ENCODE assay signal across 12 mouse cellular contexts in the genomic region with DNA sequence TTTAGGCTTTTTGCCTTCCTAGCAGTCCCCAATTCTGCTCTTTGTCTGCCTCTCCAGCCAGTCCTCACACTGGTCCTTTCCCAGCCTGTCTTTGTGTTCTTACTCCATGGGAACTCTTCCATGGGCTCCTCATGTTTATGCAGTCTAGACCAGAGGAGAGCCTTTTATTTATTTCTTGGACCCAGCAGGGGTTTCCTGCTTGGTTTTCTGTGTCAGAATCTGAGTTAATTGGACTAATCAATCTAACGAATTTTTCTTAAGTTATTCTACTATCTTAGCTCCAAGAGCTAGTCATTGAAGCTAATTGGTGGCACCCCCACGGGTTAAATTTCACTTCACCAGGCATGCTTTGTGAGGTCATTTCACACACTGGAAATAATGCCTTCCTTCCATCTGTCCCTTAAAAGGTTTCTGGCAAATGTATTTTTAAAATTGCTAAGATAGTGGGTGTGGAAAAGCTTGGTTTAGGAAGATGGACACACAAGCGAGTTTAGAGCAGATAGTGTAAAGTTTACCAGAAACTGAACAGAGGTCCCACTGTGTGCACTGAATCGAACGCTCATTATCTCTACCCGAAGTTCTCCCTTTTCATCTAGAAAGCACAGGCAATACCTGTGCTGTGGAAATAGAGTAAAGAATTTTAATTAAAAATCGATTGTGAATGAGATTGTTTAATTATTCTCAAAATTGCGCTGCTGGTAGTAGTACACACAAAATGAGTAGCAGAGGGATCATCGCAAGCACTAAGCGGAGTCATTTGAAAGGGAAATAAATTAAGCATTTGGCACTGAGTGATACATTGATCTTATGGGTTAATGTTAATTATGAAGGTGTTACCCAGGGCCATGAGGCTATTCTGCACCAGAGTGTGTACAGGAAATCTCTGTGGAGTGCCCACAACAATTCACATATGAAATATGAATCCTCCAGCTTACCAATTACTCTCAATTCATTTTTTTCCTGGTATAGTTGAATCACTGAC.
DNase-seq lines count a peak whose midpoint lies in the region; ATAC-seq lines count a peak whose summit lies in the region.
"Had no signal": no experiment of that assay in that cellular context is flagged by ENCODE, and none has a peak within 500 bp of the region (broad histone marks: within the 10 kb centered on the region; RNA-seq: fewer than 3 reads in every experiment).

No protein-coding gene starts in this region.

- peaks cover 7% of the 10 kb centered on the region; the same call in 1 of the 2 replicates for H3K4me1 ChIP-seq in forebrain, embryonic 14.5 days (ENCODE audit: control insufficient read depth, insufficient read depth, low read length)
- peaks cover 6% of the 10 kb centered on the region; the same call in 1 of the 2 replicates for H3K4me1 ChIP-seq in midbrain, embryonic 10.5 days
- H3K4me1 ChIP-seq: liver, embryonic 13.5 days had no signal

- H3K27me3 ChIP-seq in forebrain, embryonic 14.5 days (replicated peaks; ENCODE audit: control insufficient read depth, insufficient read depth, low read length), result no peaks in the 10 kb centered on the region
- no peaks in the 10 kb centered on the region for H3K27me3 ChIP-seq in midbrain, embryonic 10.5 days (ENCODE audit: low read depth, poor library complexity, severe bottlenecking)
- H3K27me3 ChIP-seq: liver, embryonic 13.5 days had no signal

- peak overlapping the region; percentile 67 for H3K27ac ChIP-seq in forebrain, embryonic 14.5 days (ENCODE audit: low read depth, low read length)
- peak overlapping the region; percentile 65 for H3K27ac ChIP-seq in midbrain, embryonic 10.5 days (replicated peaks)
- H3K27ac ChIP-seq: liver, embryonic 13.5 days had no signal

- H3K4me2 ChIP-seq in forebrain, embryonic 14.5 days (ENCODE audit: low read length), result peak overlapping the region; percentile 14; the same call in 1 of the 2 replicates
- H3K4me2 ChIP-seq: liver, embryonic 13.5 days had no signal

- peak; percentile 18 for DNase-seq in layer of hippocampus, adult 11-12 months (ENCODE audit: low spot score)
- no peak for DNase-seq in layer of hippocampus, postnatal 25 days (ENCODE audit: extremely low spot score in 1 of 2, low spot score in 1 of 2)
- peak; percentile 92 for DNase-seq in forebrain, embryonic 14.5 days (ENCODE audit: low spot score)
- peak; percentile 13 for DNase-seq in midbrain, embryonic 10.5 days (ENCODE audit: low spot score)
- peak; percentile 87 for DNase-seq in retina, embryonic 14.5 days (ENCODE audit: low spot score)
- DNase-seq in left cerebral cortex, postnatal 14 days (ENCODE audit: low spot score in 2 of 2), result no peak
- no peak for DNase-seq in adrenal gland, postnatal 25 days
- no peak for DNase-seq in thymus, postnatal 14 days
- DNase-seq: adrenal gland, postnatal 10 days; liver, embryonic 13.5 days; lung, postnatal 4 days had no signal

- H3K36me3 ChIP-seq in forebrain, embryonic 14.5 days (ENCODE audit: control insufficient read depth, insufficient read depth, low read length), result no peaks in the 10 kb centered on the region
- no peaks in the 10 kb centered on the region for H3K36me3 ChIP-seq in midbrain, embryonic 10.5 days
- H3K36me3 ChIP-seq: liver, embryonic 13.5 days had no signal

- no peak overlapping the region for H3K4me3 ChIP-seq in forebrain, embryonic 14.5 days (ENCODE audit: low read depth, low read length)
- no peak overlapping the region for H3K4me3 ChIP-seq in midbrain, embryonic 10.5 days
- H3K4me3 ChIP-seq: liver, embryonic 13.5 days had no signal

- intact Hi-C loops in left cerebral cortex, postnatal 14 days (cut with DNase I), result no loop called here

- ATAC-seq in forebrain, embryonic 14.5 days, result peak; percentile 96
- ATAC-seq: intestine, postnatal 0 days had no signal

- H3K9me3 ChIP-seq in forebrain, embryonic 14.5 days (replicated peaks; ENCODE audit: control insufficient read depth, low read length), result no peaks in the 10 kb centered on the region
- H3K9me3 ChIP-seq in midbrain, embryonic 10.5 days (replicated peaks), result no peaks in the 10 kb centered on the region
- H3K9me3 ChIP-seq: liver, embryonic 13.5 days had no signal

- WGBS in forebrain, embryonic 14.5 days, result 6% methylated on average over 10 of the region's 10 CpGs
- WGBS in midbrain, embryonic 10.5 days, result 74% methylated on average over 10 of the region's 10 CpGs

- no peak overlapping the region for H3K9ac ChIP-seq in forebrain, embryonic 14.5 days (ENCODE audit: low read length)
- H3K9ac ChIP-seq: liver, embryonic 13.5 days had no signal

Comparison
In these comparisons a context has a peak if more than half of its experiments do, and no peak if none do; other contexts are left out.
1. DNase-seq: peak in layer of hippocampus, adult 11-12 months (single experiment), forebrain, embryonic 14.5 days (single experiment), midbrain, embryonic 10.5 days (single experiment) and retina, embryonic 14.5 days (single experiment); none in layer of hippocampus, postnatal 25 days (0 of 2), left cerebral cortex, postnatal 14 days (0 of 2), adrenal gland, postnatal 25 days (single experiment) and thymus, postnatal 14 days (single experiment).